Mouse (Mus musculus): ENCODE results near the gene Wdr46. TPM values are rescaled to one million over a fixed set of nuclear protein-coding genes. Genes with fewer than 3 reads are reported as not detected.
"Not testable (repeated sequence)": the region's sequence is repeated elsewhere in the genome, so short reads cannot be mapped to it uniquely, and the experiment has no call there.

Gene Wdr46
- 47.8 and 52.5 TPM in 2 replicates for polyA plus RNA-seq (2016; fragmentation: Nextera tagmentation; extraction: Ambion mirVana)

DNA sequence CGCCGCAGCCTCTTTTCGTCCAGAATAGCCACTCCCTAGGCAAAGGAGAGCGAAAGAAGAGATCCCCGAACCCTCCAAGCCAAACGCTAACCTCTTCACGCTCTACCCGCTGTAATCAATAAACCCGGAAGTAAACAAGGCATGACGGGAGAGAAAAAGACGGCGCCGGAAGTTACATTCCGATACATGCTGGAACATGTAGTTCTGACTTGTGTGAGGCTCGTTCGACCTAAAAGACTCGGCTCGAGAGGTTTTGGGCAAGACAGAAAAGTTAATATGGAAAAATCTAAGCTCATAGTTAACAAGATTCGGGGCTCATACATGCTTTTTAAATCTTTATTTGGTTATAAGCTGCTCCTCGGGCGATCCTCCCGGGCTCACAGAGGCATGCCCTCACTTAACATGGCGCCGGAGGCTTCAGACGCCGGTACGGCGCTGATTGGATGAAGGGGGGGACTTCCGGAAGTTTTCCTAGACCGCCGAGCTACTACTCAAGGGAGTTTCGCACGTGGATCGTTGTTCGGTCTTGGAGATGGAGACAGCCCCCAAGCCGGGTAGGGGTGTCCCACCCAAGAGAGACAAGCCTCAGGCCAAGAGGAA is at the start of gene Wdr46, which contains the start of gene Pfdn6:
TSS of gene Wdr46 (plus strand) at position 455 of the 600 bp plus-strand sequence.
TSS of gene Pfdn6 (minus strand) at position 138 of the 600 bp plus-strand sequence.
- H3K27ac ChIP-seq (replicated peaks) = peak within 1 kb of the TSS; percentile 89

GRCm38 (mm10) chr17:33891357-33891756 is 49.1 kb upstream of the Wdr46 start:
- DNase-seq (ENCODE audit: low spot score) = no peak
- Histone ChIP-seq H3K27ac (replicated peaks) (no peak overlapping the region), H3K27me3 (ENCODE audit: low read depth, poor library complexity, severe bottlenecking) (no peaks in the 10 kb centered on the region), H3K36me3 (peaks cover 13% of the 10 kb centered on the region), H3K4me1 (peaks cover 19% of the 10 kb centered on the region), H3K9me3 (replicated peaks) (no peaks in the 10 kb centered on the region), H3K4me3 (no peak overlapping the region)
- WGBS = 64% methylated on average over 2 of the region's 2 CpGs

More for the DNA sequence above, at the start of gene Wdr46, which contains the start of gene Pfdn6:
- H3K4me3 ChIP-seq = peak within 1 kb of the TSS; percentile 95
- peaks cover 27% of the 10 kb centered on the region for H3K4me1 ChIP-seq
- under 1% methylated on average over 36 of the region's 36 CpGs for WGBS
- no peaks in the 10 kb centered on the region for H3K27me3 ChIP-seq (ENCODE audit: low read depth, poor library complexity, severe bottlenecking)
- DNase-seq (ENCODE audit: low spot score) = peak; percentile 88
- H3K36me3 ChIP-seq = peaks cover 72% of the 10 kb centered on the region
- no peaks in the 10 kb centered on the region for H3K9me3 ChIP-seq (replicated peaks)

- not testable (repeated sequence) for H3K9me3 ChIP-seq (replicated peaks); H3K27ac ChIP-seq (replicated peaks); H3K27me3 ChIP-seq (ENCODE audit: low read depth, poor library complexity, severe bottlenecking); H3K36me3 ChIP-seq; DNase-seq (ENCODE audit: low spot score); H3K4me3 ChIP-seq
- 70% methylated on average over 6 of the region's 6 CpGs for WGBS
- H3K4me1 ChIP-seq = peaks cover 19% of the 10 kb centered on the region
Measured at GRCm38 (mm10) chr17:33891892-33892291, 48.6 kb upstream of the Wdr46 start.

DNA sequence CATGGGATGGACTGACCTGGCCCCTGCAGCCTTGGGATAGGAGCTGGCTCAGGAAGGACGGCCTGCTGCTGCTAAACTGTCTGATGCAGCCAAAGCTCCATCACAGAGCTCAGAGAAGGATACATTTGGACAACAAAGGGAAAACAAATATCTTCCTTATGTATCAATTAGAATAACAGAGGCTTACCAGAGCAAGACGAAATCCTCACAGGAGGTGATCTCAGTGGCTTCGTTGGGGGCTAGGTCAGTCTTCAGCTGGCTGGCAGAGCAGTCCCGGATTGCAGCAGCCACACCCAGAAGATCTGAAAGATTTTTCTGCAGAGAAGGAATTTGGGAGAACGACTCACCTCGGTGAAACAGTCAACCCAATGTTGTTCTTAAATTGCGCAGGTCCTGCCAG is 48.0 kb upstream of the Wdr46 start:
- 16% methylated on average over 7 of the region's 7 CpGs for WGBS

GRCm38 (mm10) chr17:33893011-33893410 is 47.4 kb upstream of the Wdr46 start:
- H3K4me1 ChIP-seq = peaks cover 15% of the 10 kb centered on the region
- WGBS = 76% methylated on average over 4 of the region's 4 CpGs
- H3K27ac ChIP-seq (replicated peaks); H3K4me3 ChIP-seq; DNase-seq (ENCODE audit: low spot score); H3K9me3 ChIP-seq (replicated peaks); H3K36me3 ChIP-seq; H3K27me3 ChIP-seq (ENCODE audit: low read depth, poor library complexity, severe bottlenecking): not testable (repeated sequence)

More for the DNA sequence above, 48.0 kb upstream of the Wdr46 start:
- Histone ChIP-seq H3K4me1 (peaks cover 19% of the 10 kb centered on the region), H3K36me3 (0 out of 2 replicates have a peak, but pooled peaks cover 4% of the 10 kb centered on the region), H3K27ac (replicated peaks) (no peak overlapping the region), H3K4me3 (no peak overlapping the region), H3K9me3 (replicated peaks) (no peaks in the 10 kb centered on the region), H3K27me3 (ENCODE audit: low read depth, poor library complexity, severe bottlenecking) (no peaks in the 10 kb centered on the region)
- no peak for DNase-seq (ENCODE audit: low spot score)

DNA sequence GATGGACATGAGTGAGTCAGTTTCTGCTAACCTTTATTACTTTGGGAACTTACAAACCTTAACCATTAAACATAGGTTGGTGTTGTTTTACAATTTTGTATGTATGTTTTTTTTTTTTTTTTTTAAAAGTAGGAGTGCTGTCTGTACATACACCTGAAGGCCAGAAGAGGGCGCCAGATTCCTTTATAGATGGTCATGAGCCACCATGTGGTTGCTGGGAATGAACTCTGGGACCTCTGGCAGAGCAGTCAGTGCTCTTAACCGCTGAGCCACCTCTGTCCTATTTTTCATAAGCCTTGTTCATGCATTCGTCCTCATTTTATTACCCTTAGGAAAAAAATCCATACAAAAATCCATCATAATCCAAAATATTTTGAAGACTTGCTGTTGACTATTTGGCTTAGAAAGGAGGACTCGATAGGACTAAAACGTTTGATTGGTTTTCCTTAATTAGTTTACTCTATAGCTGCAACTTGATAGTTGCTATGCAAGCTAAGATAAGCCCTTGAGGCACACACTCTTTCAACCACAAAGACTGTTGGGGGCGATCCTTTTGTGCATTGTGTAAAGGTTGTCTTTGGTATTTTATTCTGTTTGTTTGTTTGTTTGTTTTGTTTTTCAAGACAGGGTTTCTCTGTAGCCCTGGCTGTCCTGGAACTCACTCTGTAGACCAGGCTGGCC is 43.2 kb upstream of the Wdr46 start:
- no peaks in the 10 kb centered on the region for H3K27me3 ChIP-seq (ENCODE audit: low read depth, poor library complexity, severe bottlenecking)
- H3K36me3 ChIP-seq = no peaks in the 10 kb centered on the region
- H3K4me1 ChIP-seq = no peaks in the 10 kb centered on the region
- no peak overlapping the region for H3K4me3 ChIP-seq
- no peak for DNase-seq (ENCODE audit: low spot score)
- WGBS = 43% methylated on average over 6 of the region's 6 CpGs
- no peak overlapping the region for H3K27ac ChIP-seq (replicated peaks)
- H3K9me3 ChIP-seq (replicated peaks) = no peaks in the 10 kb centered on the region

GRCm38 (mm10) chr17:33898193-33898592 is 42.3 kb upstream of the Wdr46 start:
- H3K27me3 ChIP-seq (ENCODE audit: low read depth, poor library complexity, severe bottlenecking); DNase-seq (ENCODE audit: low spot score); H3K4me3 ChIP-seq; H3K36me3 ChIP-seq; H3K9me3 ChIP-seq (replicated peaks); H3K27ac ChIP-seq (replicated peaks); H3K4me1 ChIP-seq: not testable (repeated sequence)
- whole genome bisulfite sequencing = 92% methylated on average over 4 of the region's 4 CpGs

- Histone ChIP-seq H3K36me3 (no peaks in the 10 kb centered on the region), H3K27me3 (ENCODE audit: low read depth, poor library complexity, severe bottlenecking) (no peaks in the 10 kb centered on the region), H3K4me1 (peaks cover under 1% of the 10 kb centered on the region; the same call in 1 of the 2 replicates), H3K27ac (replicated peaks) (no peak overlapping the region), H3K4me3 (no peak overlapping the region), H3K9me3 (replicated peaks) (no peaks in the 10 kb centered on the region)
- no peak for DNase-seq (ENCODE audit: low spot score)
- 87% methylated on average over 4 of the region's 4 CpGs for WGBS
Measured at GRCm38 (mm10) chr17:33899642-33900041, 40.8 kb upstream of the Wdr46 start.

DNA sequence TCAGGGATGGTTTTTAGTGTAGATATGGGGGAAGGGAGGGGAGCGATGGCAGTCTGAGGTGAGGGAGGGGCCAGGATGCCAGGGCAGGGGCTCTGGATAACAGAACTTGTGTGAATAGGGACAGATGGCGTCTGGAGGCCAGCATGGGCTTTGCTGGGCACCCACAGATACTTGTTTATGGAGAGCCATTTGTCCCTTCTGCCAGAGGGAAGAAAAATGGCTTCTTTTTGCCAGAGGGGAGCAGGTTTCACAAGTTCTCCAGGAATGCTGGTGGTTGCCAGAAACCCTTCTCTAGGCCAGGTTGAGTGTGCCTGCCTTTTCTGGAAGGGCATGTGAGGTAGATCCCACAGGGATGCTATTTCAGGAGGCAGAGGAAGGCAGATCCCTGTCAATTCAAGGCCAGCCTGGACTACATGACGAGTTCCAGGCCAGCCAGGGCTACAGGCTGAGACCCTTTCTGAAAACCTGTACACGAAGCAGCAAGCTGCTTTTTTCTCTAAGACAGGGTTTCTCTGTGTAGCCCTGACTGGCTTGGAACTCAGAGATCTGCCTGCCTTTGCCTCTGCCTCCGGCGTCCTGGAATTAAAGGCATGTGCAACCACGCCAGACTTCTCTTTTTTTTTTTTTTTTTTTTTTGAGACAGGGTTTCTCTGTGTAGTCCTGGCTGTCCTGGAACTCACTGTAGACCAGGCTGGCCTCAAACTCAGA is 40.0 kb upstream of the Wdr46 start:
- Histone ChIP-seq H3K27me3 (ENCODE audit: low read depth, poor library complexity, severe bottlenecking) (no peaks in the 10 kb centered on the region), H3K4me3 (no peak overlapping the region)
- WGBS = 88% methylated on average over 7 of the region's 7 CpGs

GRCm38 (mm10) chr17:33900989-33901314 is 39.5 kb upstream of the Wdr46 start:
- WGBS = 86% methylated on average over 4 of the region's 4 CpGs
- H3K4me3 ChIP-seq = no peak overlapping the region

More for the DNA sequence above, 40.0 kb upstream of the Wdr46 start:
- H3K36me3 ChIP-seq = no peaks in the 10 kb centered on the region
- DNase-seq (ENCODE audit: low spot score) = no peak
- peaks cover 5% of the 10 kb centered on the region for H3K4me1 ChIP-seq
- H3K27ac ChIP-seq (replicated peaks) = no peak overlapping the region
- no peaks in the 10 kb centered on the region for H3K9me3 ChIP-seq (replicated peaks)

DNA sequence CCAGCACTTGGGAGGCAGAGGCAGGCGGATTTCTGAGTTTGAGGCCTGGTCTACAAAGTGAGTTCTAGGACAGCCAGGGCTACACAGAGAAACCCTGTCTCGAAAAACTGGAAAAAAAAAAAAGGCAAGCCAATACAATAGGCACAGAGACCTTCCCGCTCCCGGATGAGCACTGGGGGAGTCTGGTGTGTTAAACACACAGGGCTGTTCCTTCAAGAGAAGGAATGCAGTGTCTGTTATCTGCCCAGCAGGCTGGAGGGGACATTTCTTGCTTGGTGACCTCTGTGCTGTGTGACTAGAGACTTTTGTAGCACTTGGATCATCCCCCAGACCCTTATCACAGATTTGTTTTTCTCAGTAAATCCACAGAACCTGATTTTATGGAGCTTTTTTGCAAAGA is 38.8 kb upstream of the Wdr46 start:
- H3K27me3 ChIP-seq (ENCODE audit: low read depth, poor library complexity, severe bottlenecking) = peaks cover 1% of the 10 kb centered on the region; the same call in 1 of the 2 replicates
- H3K4me1 ChIP-seq = peaks cover 5% of the 10 kb centered on the region
- no peaks in the 10 kb centered on the region for H3K36me3 ChIP-seq
- WGBS = 87% methylated on average over 4 of the region's 4 CpGs
- no peak for DNase-seq (ENCODE audit: low spot score)
- H3K4me3 ChIP-seq = no peak overlapping the region
- H3K9me3 ChIP-seq (replicated peaks) = no peaks in the 10 kb centered on the region
- H3K27ac ChIP-seq (replicated peaks) = no peak overlapping the region

More at GRCm38 (mm10) chr17:33900989-33901314, 39.5 kb upstream of the Wdr46 start:
- Histone ChIP-seq H3K4me1 (peaks cover 5% of the 10 kb centered on the region), H3K36me3 (no peaks in the 10 kb centered on the region), H3K9me3 (replicated peaks) (no peaks in the 10 kb centered on the region), H3K27ac (replicated peaks) (no peak overlapping the region), H3K27me3 (ENCODE audit: low read depth, poor library complexity, severe bottlenecking) (no peaks in the 10 kb centered on the region)
- no peak for DNase-seq (ENCODE audit: low spot score)

GRCm38 (mm10) chr17:33902079-33902478 is 38.4 kb upstream of the Wdr46 start:
- H3K36me3 ChIP-seq = no peaks in the 10 kb centered on the region
- H3K27me3 ChIP-seq (ENCODE audit: low read depth, poor library complexity, severe bottlenecking) = peaks cover 6% of the 10 kb centered on the region; the same call in 1 of the 2 replicates
- H3K4me1 ChIP-seq = peaks cover 5% of the 10 kb centered on the region
- H3K4me3 ChIP-seq = no peak overlapping the region
- no peak overlapping the region for H3K27ac ChIP-seq (replicated peaks)
- H3K9me3 ChIP-seq (replicated peaks) = no peaks in the 10 kb centered on the region
- no peak for DNase-seq (ENCODE audit: low spot score)
- WGBS = 88% methylated on average over 4 of the region's 4 CpGs

DNA sequence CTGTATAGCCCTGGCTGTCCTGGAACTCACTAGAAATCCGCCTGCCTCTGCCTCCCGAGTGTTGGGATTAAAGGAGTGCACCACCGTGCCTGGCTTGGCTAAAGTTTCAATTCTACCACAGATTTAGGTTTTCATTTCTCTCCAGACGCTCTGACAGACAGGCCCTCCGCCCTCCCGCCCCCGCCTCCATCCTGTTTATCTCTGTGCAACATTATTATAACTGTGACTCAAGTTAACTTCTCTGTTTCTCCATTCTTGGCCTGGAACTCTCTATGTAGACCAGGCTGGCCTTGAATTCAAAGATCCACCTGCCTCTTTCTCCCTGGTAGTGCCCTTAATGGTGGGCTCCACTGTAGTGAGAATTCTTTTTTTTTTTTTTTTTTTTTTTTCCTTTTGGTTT is 38.0 kb upstream of the Wdr46 start:
- WGBS = 85% methylated on average over 7 of the region's 7 CpGs
- Histone ChIP-seq H3K36me3 (no peaks in the 10 kb centered on the region), H3K27ac (replicated peaks) (no peak overlapping the region), H3K27me3 (ENCODE audit: low read depth, poor library complexity, severe bottlenecking) (peaks cover 7% of the 10 kb centered on the region; the same call in 1 of the 2 replicates), H3K9me3 (replicated peaks) (no peaks in the 10 kb centered on the region), H3K4me3 (no peak overlapping the region), H3K4me1 (peaks cover 5% of the 10 kb centered on the region)
- no peak for DNase-seq (ENCODE audit: low spot score)
